Comparison of ENCODE assay signal across 8 mouse cellular contexts in genomic region chr13:95523659-95524423, GRCm38 (mm10). TPM values are rescaled to one million over a fixed set of nuclear protein-coding genes. Genes with fewer than 3 reads are reported as not detected.
DNase-seq lines count a peak whose midpoint lies in the region; ATAC-seq and TF ChIP-seq lines count a peak whose summit lies in the region.
"Had no signal": no experiment of that assay in that cellular context is flagged by ENCODE, and none has a peak within 500 bp of the region (broad histone marks: within the 10 kb centered on the region; RNA-seq: fewer than 3 reads in every experiment).

No protein-coding gene starts in this region.

- peak overlapping the region; percentile 51; the same call in 1 of the 2 replicates for H3K27ac ChIP-seq in ES-Bruce4 (ENCODE audit: insufficient read depth, low read length)
- no peak overlapping the region for H3K27ac ChIP-seq in forebrain, embryonic 14.5 days (ENCODE audit: low read depth, low read length)
- no peak overlapping the region for H3K27ac ChIP-seq in hindbrain, embryonic 15.5 days (replicated peaks)
- no peak overlapping the region for H3K27ac ChIP-seq in liver, adult 2 months (replicated peaks; ENCODE audit: insufficient read depth, low read depth, low read length)
- H3K27ac ChIP-seq in midbrain, embryonic 16.5 days (ENCODE audit: low read length), result no peak overlapping the region

- no peak for TF ChIP-seq EP300 in ES-Bruce4 (IDR thresholded peaks at IDR 0.05; ENCODE audit: insufficient read depth, low read depth, low read length)

- H3K79me2 ChIP-seq in liver, adult 2 months (ENCODE audit: control insufficient read depth, insufficient read depth, low read length), result no peaks in the 10 kb centered on the region

- H3K27me3 ChIP-seq in ES-Bruce4 (ENCODE audit: control insufficient read depth, insufficient read depth, low read length, poor library complexity, severe bottlenecking), result no peaks in the 10 kb centered on the region
- H3K27me3 ChIP-seq in forebrain, embryonic 14.5 days (replicated peaks; ENCODE audit: control insufficient read depth, insufficient read depth, low read length), result peaks cover 30% of the 10 kb centered on the region
- H3K27me3 ChIP-seq in hindbrain, embryonic 15.5 days, result peaks cover 38% of the 10 kb centered on the region
- no peaks in the 10 kb centered on the region for H3K27me3 ChIP-seq in liver, adult 2 months (ENCODE audit: control insufficient read depth, insufficient read depth, low read length)
- peaks cover 28% of the 10 kb centered on the region for H3K27me3 ChIP-seq in midbrain, embryonic 16.5 days (ENCODE audit: control insufficient read depth, insufficient read depth, low read depth, low read length)

- peak overlapping the region; percentile 91 for H3K4me3 ChIP-seq in ES-Bruce4 (ENCODE audit: low read depth, low read length)
- peak overlapping the region; percentile 32 for H3K4me3 ChIP-seq in forebrain, embryonic 14.5 days (ENCODE audit: low read depth, low read length)
- H3K4me3 ChIP-seq in hindbrain, embryonic 15.5 days, result peak overlapping the region; percentile 35
- H3K4me3 ChIP-seq in liver, adult 2 months (ENCODE audit: insufficient read depth, low read depth, low read length), result peak overlapping the region; percentile 46; the same call in 1 of the 2 replicates
- H3K4me3 ChIP-seq in midbrain, embryonic 16.5 days (ENCODE audit: low read depth, low read length), result peak overlapping the region; percentile 34

- peak; percentile 38 for DNase-seq in forebrain, embryonic 14.5 days (ENCODE audit: low spot score)
- no peak for DNase-seq in liver, adult 2 months (ENCODE audit: extremely low read depth, low read depth, low spot score)
- DNase-seq in adipocyte (ENCODE audit: low spot score), result no peak

- no peaks in the 10 kb centered on the region for H3K36me3 ChIP-seq in ES-Bruce4 (ENCODE audit: control insufficient read depth, insufficient read depth, low read length, poor library complexity, severe bottlenecking)
- H3K36me3 ChIP-seq in forebrain, embryonic 14.5 days (ENCODE audit: control insufficient read depth, insufficient read depth, low read length), result no peaks in the 10 kb centered on the region
- no peaks in the 10 kb centered on the region for H3K36me3 ChIP-seq in hindbrain, embryonic 15.5 days
- no peaks in the 10 kb centered on the region for H3K36me3 ChIP-seq in liver, adult 2 months (ENCODE audit: control insufficient read depth, insufficient read depth, low read length)
- H3K36me3 ChIP-seq in midbrain, embryonic 16.5 days (ENCODE audit: control insufficient read depth, insufficient read depth, low read length), result no peaks in the 10 kb centered on the region

- H3K4me2 ChIP-seq in forebrain, embryonic 14.5 days (ENCODE audit: low read length), result peak overlapping the region; percentile 67
- peak overlapping the region; percentile 71 for H3K4me2 ChIP-seq in hindbrain, embryonic 15.5 days
- peak overlapping the region; percentile 66 for H3K4me2 ChIP-seq in midbrain, embryonic 16.5 days (ENCODE audit: low read length)

- peaks cover 5% of the 10 kb centered on the region for H3K4me1 ChIP-seq in ES-Bruce4 (ENCODE audit: control insufficient read depth, insufficient read depth, low read length)
- H3K4me1 ChIP-seq in forebrain, embryonic 14.5 days (ENCODE audit: control insufficient read depth, insufficient read depth, low read length), result peaks cover 13% of the 10 kb centered on the region; the same call in 1 of the 2 replicates
- H3K4me1 ChIP-seq in hindbrain, embryonic 15.5 days (replicated peaks), result peaks cover 15% of the 10 kb centered on the region
- peaks cover 5% of the 10 kb centered on the region; the same call in 1 of the 2 replicates for H3K4me1 ChIP-seq in liver, adult 2 months (ENCODE audit: control insufficient read depth, insufficient read depth, low read length)
- H3K4me1 ChIP-seq in midbrain, embryonic 16.5 days (ENCODE audit: control insufficient read depth, insufficient read depth, low read length), result peaks cover 12% of the 10 kb centered on the region

- peak overlapping the region; percentile 82 for H3K9ac ChIP-seq in ES-Bruce4 (ENCODE audit: low read depth, poor library complexity, severe bottlenecking)
- peak overlapping the region; percentile 37; the same call in 1 of the 2 replicates for H3K9ac ChIP-seq in forebrain, embryonic 14.5 days (ENCODE audit: low read length)
- no peak overlapping the region for H3K9ac ChIP-seq in hindbrain, embryonic 15.5 days
- peak overlapping the region; percentile 31 for H3K9ac ChIP-seq in liver, adult 2 months (ENCODE audit: low read depth, low read length)
- peak overlapping the region; percentile 28; the same call in 1 of the 2 replicates for H3K9ac ChIP-seq in midbrain, embryonic 16.5 days (ENCODE audit: low read depth, low read length)

- H3K9me3 ChIP-seq in ES-Bruce4 (replicated peaks; ENCODE audit: control insufficient read depth, insufficient read depth, low read length, poor library complexity, severe bottlenecking), result no peaks in the 10 kb centered on the region
- H3K9me3 ChIP-seq in forebrain, embryonic 14.5 days (replicated peaks; ENCODE audit: control insufficient read depth, low read length), result no peaks in the 10 kb centered on the region
- H3K9me3 ChIP-seq in hindbrain, embryonic 15.5 days, result no peaks in the 10 kb centered on the region
- no peaks in the 10 kb centered on the region for H3K9me3 ChIP-seq in midbrain, embryonic 16.5 days (replicated peaks; ENCODE audit: control insufficient read depth, low read length, poor library complexity, severe bottlenecking)

- 3% methylated on average over 29 of the region's 29 CpGs for WGBS in forebrain, embryonic 14.5 days
- WGBS in hindbrain, embryonic 15.5 days, result 3% methylated on average over 29 of the region's 29 CpGs
- 22% methylated on average over 29 of the region's 29 CpGs for WGBS in liver, adult 2 months
- 4% methylated on average over 29 of the region's 29 CpGs for WGBS in midbrain, embryonic 16.5 days

- TF ChIP-seq CTCF in ES-Bruce4 (IDR thresholded peaks at IDR 0.05; ENCODE audit: low read depth, low read length), result no peak
- TF ChIP-seq CTCF in liver, adult 2 months (IDR thresholded peaks at IDR 0.05; ENCODE audit: low read depth, low read length), result no peak

- no peak for TF ChIP-seq POLR2A in ES-Bruce4 (IDR thresholded peaks at IDR 0.05; ENCODE audit: insufficient read depth, low read length)
- TF ChIP-seq POLR2A in liver, adult 2 months (IDR thresholded peaks at IDR 0.05; ENCODE audit: extremely low read depth, insufficient read depth, low read length), result no peak

- ATAC-seq in activated CD4-positive, CD25-positive, alpha-beta regulatory T cell, adult 4 months, result peak; percentile 17
- ATAC-seq in forebrain, embryonic 14.5 days, result peak; percentile 46; the same call in 1 of the 2 replicates
- ATAC-seq in hindbrain, embryonic 15.5 days (ENCODE audit: low FRiP score, low read depth), result peak; percentile 29; the same call in 1 of the 2 replicates
- no peak for ATAC-seq in midbrain, embryonic 16.5 days

RNA-seq across cellular contexts. Expression of gene F2rl1, which starts 1.2 kb away (rescaled TPM):
- 59.0 and 65.2 TPM in 2 replicates for polyA plus RNA-seq in ES-Bruce4 (2011; ENCODE audit: insufficient read depth, insufficient read length, low read depth, missing spikeins)
- 10 to 100 TPM; 17.0 to 21.0 TPM for polyA plus RNA-seq in activated CD4-positive, CD25-positive, alpha-beta regulatory T cell, adult 4 months (2017; shearing (Covaris generic))
- 0.17 and 0.30 TPM in 2 replicates for polyA plus RNA-seq in forebrain, embryonic 14.5 days (2014; fragmentation: Nextera tagmentation; extraction: Ambion mirVana)
- not detected in 2 replicates for polyA plus RNA-seq in hindbrain, embryonic 15.5 days (2015; fragmentation: Nextera tagmentation; extraction: Ambion mirVana)
- total RNA-seq in liver, adult 2 months (2014; rRNA removed), result 0.13 and 0.18 TPM in 2 replicates
- polyA plus RNA-seq in liver, adult 2 months (2012; rRNA removed), result 0.07 and 0.24 TPM in 2 replicates
- polyA plus RNA-seq in midbrain, embryonic 16.5 days (2015; fragmentation: Nextera tagmentation; extraction: Ambion mirVana), result 0.09 and 0.26 TPM in 2 replicates

RNA-seq across cellular contexts. Expression of gene S100z, which starts 45.3 kb away (rescaled TPM):
- not detected in 2 replicates for polyA plus RNA-seq in ES-Bruce4 (2011; ENCODE audit: insufficient read depth, insufficient read length, low read depth, missing spikeins)
- not detected for polyA plus RNA-seq in activated CD4-positive, CD25-positive, alpha-beta regulatory T cell, adult 4 months (2017; shearing (Covaris generic))
- not detected in 2 replicates for polyA plus RNA-seq in forebrain, embryonic 14.5 days (2014; fragmentation: Nextera tagmentation; extraction: Ambion mirVana)
- polyA plus RNA-seq in hindbrain, embryonic 15.5 days (2015; fragmentation: Nextera tagmentation; extraction: Ambion mirVana), result not detected in 2 replicates
- not detected in 2 replicates for total RNA-seq in liver, adult 2 months (2014; rRNA removed)
- not detected in 2 replicates for polyA plus RNA-seq in liver, adult 2 months (2012; rRNA removed)
- polyA plus RNA-seq in midbrain, embryonic 16.5 days (2015; fragmentation: Nextera tagmentation; extraction: Ambion mirVana), result not detected in 2 replicates
- polyA plus RNA-seq: frontal cortex, adult 2 months had no signal

Comparison
In these comparisons a context has a peak if more than half of its experiments do, and no peak if none do; other contexts are left out.
1. H3K4me3 ChIP-seq: peak in every context shown above with its lines; median percentile 91 in ES-Bruce4; 46 in liver, adult 2 months; 35 in hindbrain, embryonic 15.5 days; 34 in midbrain, embryonic 16.5 days; 32 in forebrain, embryonic 14.5 days.
2. RNA of gene F2rl1, which starts 1.2 kb away (polyA plus RNA-seq): 59.0 to 65.2 TPM in ES-Bruce4 and 17.0 to 21.0 TPM in activated CD4-positive, CD25-positive, alpha-beta regulatory T cell, adult 4 months; 0.07 to 0.24 TPM in liver, adult 2 months, 0.17 to 0.30 TPM in forebrain, embryonic 14.5 days, 0.09 to 0.26 TPM in midbrain, embryonic 16.5 days and not detected in hindbrain, embryonic 15.5 days; every median in the first group is over 10 times any median in the second.
3. Peak in every context shown above with its lines, with median percentiles within 50 percentile points of each other: H3K4me2 ChIP-seq.